Mouse (Mus musculus) CH12.LX (cell line): ENCODE results near the gene D6Ertd527e. TPM values are rescaled to one million over a fixed set of nuclear protein-coding genes. Genes with fewer than 3 reads are reported as not detected.

ENCODE experiments used
- DNase-seq: peaks from one replicate; pipeline ENCODE4 v3.0.0-alpha.2; 2013; ENCODE audit errors: extremely low read depth
- H3K27ac ChIP-seq: 2 replicates; pipeline ENCODE4 v1.5.1; 2012; ENCODE audit warnings: low read depth, mild to moderate bottlenecking, control low read depth, moderate library complexity; ENCODE audit not compliant: insufficient read depth
- H3K27me3 ChIP-seq: replicated peaks from 2 replicates; pipeline ENCODE3; 2012; ENCODE audit warnings: inconsistent platforms
- H3K36me3 ChIP-seq, 2 experiments: replicated peaks in 1 of 2; 2 replicates each; pipeline versions ENCODE3 to v1.6.1; 2012; ENCODE audit warnings: inconsistent platforms in 1 of 2, low read length in 1 of 2, mild to moderate bottlenecking in 1 of 2, mixed read lengths in 1 of 2, moderate library complexity in 1 of 2; ENCODE audit not compliant: control insufficient read depth in 1 of 2, insufficient read depth in 1 of 2
- H3K4me1 ChIP-seq, 2 experiments: 2 replicates each; pipeline ENCODE4 v1.6.1; 2012; ENCODE audit warnings: inconsistent platforms in 1 of 2, moderate library complexity in 1 of 2; ENCODE audit not compliant: insufficient read depth in 2 of 2, control insufficient read depth in 1 of 2
- H3K4me2 ChIP-seq: 2 replicates; pipeline ENCODE4 v1.6.1; 2012; ENCODE audit warnings: low read depth, mild to moderate bottlenecking, control low read depth; ENCODE audit not compliant: poor library complexity, insufficient read depth, severe bottlenecking
- H3K4me3 ChIP-seq, 3 experiments: fragments of 150-350 bp in 1 of 3; sonication (generic) in 1 of 3; replicated peaks in 1 of 3; 2 replicates each; pipeline versions ENCODE3 to v1.5.1; 2011 to 2012; ENCODE audit warnings: low read depth in 2 of 3, low read length in 2 of 3, mild to moderate bottlenecking in 2 of 3, moderate library complexity in 2 of 3, control low read depth in 1 of 3, improper control_type of control experiment in 1 of 3, inconsistent platforms in 1 of 3, mixed read lengths in 1 of 3; ENCODE audit not compliant: poor library complexity in 1 of 3
- H3K79me2 ChIP-seq: replicated peaks from 2 replicates; pipeline ENCODE4 v1.6.1; 2012; ENCODE audit warnings: mild to moderate bottlenecking, moderate library complexity; ENCODE audit not compliant: control insufficient read depth, poor library complexity, insufficient read depth, severe bottlenecking; ENCODE audit errors: extremely low read depth
- H3K9ac ChIP-seq: 2 replicates; pipeline ENCODE4 v1.6.1; 2012; ENCODE audit warnings: low read depth, mild to moderate bottlenecking, control low read depth, moderate library complexity; ENCODE audit not compliant: insufficient read depth
- H3K9me3 ChIP-seq: replicated peaks from 2 replicates; pipeline ENCODE3; 2012; ENCODE audit warnings: low read length, inconsistent platforms, mixed read lengths
- CHD1 ChIP-seq: IDR thresholded peaks from 2 replicates; pipeline ENCODE4 v1.6.1; 2012; ENCODE audit warnings: low read depth, low read length, improper control_type of control experiment, inconsistent platforms
- CHD2 ChIP-seq: IDR thresholded peaks from 2 replicates; pipeline ENCODE4 v1.6.1; 2011; ENCODE audit warnings: low read length, improper control_type of control experiment
- ETS1 ChIP-seq: conservative IDR thresholded peaks from 2 replicates; pipeline ENCODE4 v1.6.1; 2012; ENCODE audit warnings: low read depth, mild to moderate bottlenecking, inconsistent platforms, low read length, improper control_type of control experiment, moderate library complexity
- HCFC1 ChIP-seq: IDR thresholded peaks from 2 replicates; pipeline ENCODE4 v1.6.1; 2012; ENCODE audit warnings: low read depth, mild to moderate bottlenecking, inconsistent platforms, low read length, improper control_type of control experiment
- JUN ChIP-seq: IDR thresholded peaks from 2 replicates; pipeline ENCODE4 v1.6.1; 2011; ENCODE audit warnings: low read depth, mild to moderate bottlenecking, low read length, improper control_type of control experiment, moderate library complexity; ENCODE audit not compliant: insufficient read depth
- MAZ ChIP-seq: IDR thresholded peaks from 2 replicates; pipeline ENCODE4 v1.6.1; 2012; ENCODE audit warnings: low read depth, mild to moderate bottlenecking, inconsistent platforms, low read length, improper control_type of control experiment, moderate library complexity
- MEF2A ChIP-seq: IDR thresholded peaks from 2 replicates; pipeline ENCODE4 v1.6.1; 2014; ENCODE audit warnings: low read depth, mild to moderate bottlenecking, inconsistent platforms, low read length, improper control_type of control experiment, borderline replicate concordance
- MYC ChIP-seq: IDR thresholded peaks from 2 replicates; pipeline ENCODE4 v1.6.1; 2011; ENCODE audit warnings: low read depth, mild to moderate bottlenecking, improper control_type of control experiment, low read length
- NRF1 ChIP-seq: IDR thresholded peaks from 2 replicates; pipeline ENCODE4 v1.6.1; 2014; ENCODE audit warnings: low read depth, mild to moderate bottlenecking, inconsistent platforms, low read length, improper control_type of control experiment, moderate library complexity
- PAX5 ChIP-seq: IDR thresholded peaks from 2 replicates; pipeline ENCODE4 v1.6.1; 2012; ENCODE audit warnings: low read length, inconsistent platforms, mixed read lengths
- POLR2AphosphoS2 ChIP-seq: IDR thresholded peaks from 2 replicates; pipeline ENCODE4 v1.6.1; 2011; ENCODE audit warnings: low read depth, low read length, improper control_type of control experiment
- SIN3A ChIP-seq: IDR thresholded peaks from 2 replicates; pipeline ENCODE4 v1.6.1; 2012; ENCODE audit warnings: low read length, improper control_type of control experiment, inconsistent platforms
- TBP ChIP-seq: conservative IDR thresholded peaks from 2 replicates; pipeline ENCODE4 v1.6.1; 2011; ENCODE audit warnings: low read depth, low read length, improper control_type of control experiment
- USF1 ChIP-seq: IDR thresholded peaks from 2 replicates; pipeline ENCODE4 v1.6.1; 2014; ENCODE audit warnings: low read depth, mild to moderate bottlenecking, inconsistent platforms, low read length, improper control_type of control experiment
- USF2 ChIP-seq: conservative IDR thresholded peaks from 2 replicates; pipeline ENCODE4 v1.6.1; 2011; ENCODE audit warnings: low read depth, low read length, improper control_type of control experiment
- ZC3H11A ChIP-seq: IDR thresholded peaks from 2 replicates; pipeline ENCODE4 v1.6.1; 2012; ENCODE audit warnings: low read depth, mild to moderate bottlenecking, inconsistent platforms, low read length, improper control_type of control experiment
- ZKSCAN1 ChIP-seq: IDR thresholded peaks from 2 replicates; pipeline ENCODE4 v1.6.1; 2012; ENCODE audit warnings: low read depth, inconsistent platforms, low read length, improper control_type of control experiment, borderline replicate concordance
- ZNF384 ChIP-seq: IDR thresholded peaks from 2 replicates; pipeline ENCODE4 v1.6.1; 2012; ENCODE audit warnings: low read depth, low read length, improper control_type of control experiment, inconsistent platforms
- dilution Hi-C: fragments of 300-500 bp; cut with MboI; formaldehyde crosslinking; loops from 2 replicates; pipeline ENCODE4 v1.14.3; 2020; ENCODE audit warnings: low sequenced_read_pairs; ENCODE audit not compliant: extremely low pct_unique_long_range_greater_than_20kb, extremely low pct_ligation_motif_present
- in situ Hi-C: fragments of 300-500 bp; cut with MboI; formaldehyde crosslinking; loops from 3 replicates; pipeline ENCODE4 v1.14.3; 2019; ENCODE audit warnings: low sequenced_read_pairs, low pct_ligation_motif_present, low pct_unique_long_range_greater_than_20kb, mixed read lengths
- polyA plus RNA-seq: library from polyadenylated mRNA; unstranded; fragments of >175 nt; gene quantifications from 2 replicates; pipeline ENCODE4 v1.2.1, GENCODE M21; 2012; ENCODE audit warnings: low read depth; ENCODE audit not compliant: insufficient read length
- total RNA-seq, 2 experiments: library from RNA; depleted of rRNA; stranded (reverse); fragments of 300-350 nt in 1 of 2; fragments of >200 nt in 1 of 2; gene quantifications; 2 replicates each; pipeline ENCODE4 v1.2.3; 2012 to 2014

D6Ertd527e gene
- total and polyA plus RNA-seq, 3 experiments = 0.10 to 0.34 TPM; not detected in 1

DNA sequence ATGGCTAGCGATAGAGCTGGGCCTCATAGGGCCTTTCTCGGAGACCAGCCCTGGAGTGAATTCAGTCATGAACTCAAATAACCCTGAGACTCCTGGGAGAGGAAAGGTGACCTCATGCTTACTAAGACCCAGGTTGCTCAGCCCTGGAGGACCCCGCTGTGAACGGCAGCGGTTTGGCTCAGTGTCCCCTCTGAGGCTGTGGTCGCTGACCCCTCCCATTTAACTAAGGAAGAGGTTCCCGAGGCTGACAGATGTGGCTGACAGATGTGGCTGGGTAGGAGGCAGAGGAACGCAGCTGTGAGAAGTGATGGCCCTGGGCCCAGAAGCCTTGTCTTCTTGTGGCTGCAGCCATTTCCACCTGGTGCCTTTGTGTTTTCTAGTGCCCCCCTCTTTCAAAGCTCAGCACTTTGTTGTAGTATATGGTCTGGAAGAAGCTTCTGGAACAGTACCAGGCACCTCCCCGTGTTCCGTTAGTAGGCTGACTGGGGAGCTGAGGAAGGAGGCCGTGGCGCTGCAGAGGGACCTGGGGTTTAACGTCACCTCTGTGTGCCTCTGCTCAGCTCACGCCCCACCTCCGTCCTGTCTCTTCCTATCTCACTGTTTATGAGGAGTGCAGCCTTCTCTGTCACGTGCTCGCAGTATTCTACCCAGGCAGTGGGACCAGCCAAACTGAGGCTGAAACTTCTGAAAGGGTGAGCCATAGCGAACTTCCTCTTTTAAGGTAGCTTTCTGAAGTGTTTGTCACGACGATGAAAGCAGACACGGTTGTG is 48.1 kb downstream of the D6Ertd527e start (continued):
- TF ChIP-seq ZNF384 (no peak), POLR2AphosphoS2 (peak; percentile 49; the same call in 1 of the 2 replicates), HCFC1 (peak; percentile 63; the same call in 1 of the 2 replicates), CHD1 (no peak), MYC (peak; percentile 87), ZC3H11A (no peak), JUN (peak; percentile 40), PAX5 (no peak), ETS1 (peak; percentile 90), ZKSCAN1 (no peak), USF2 (peak; percentile 83), USF1 (peak; percentile 90), MEF2A (peak; percentile 68)

DNA sequence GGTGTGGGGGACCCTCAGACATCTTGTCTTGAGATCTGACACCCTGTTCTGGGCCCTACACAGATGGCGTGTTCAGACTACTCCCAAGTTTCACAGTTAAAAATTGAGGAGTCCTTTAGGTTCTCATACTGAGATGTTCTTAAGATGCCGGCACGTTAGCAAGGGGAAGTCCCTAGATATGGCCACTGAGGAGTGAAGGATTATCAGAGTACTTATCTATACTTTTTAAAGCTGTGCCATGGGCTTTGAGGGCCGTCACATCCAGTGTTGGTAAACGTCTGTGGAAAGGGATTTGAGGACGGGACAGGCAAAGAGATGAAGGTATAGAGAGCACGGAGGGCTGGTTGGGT is 48.7 kb downstream of the D6Ertd527e start:
- peaks cover 14 to 25% of the 10 kb centered on the region in 2 experiments for H3K4me1 ChIP-seq
- peak overlapping the region; percentile 49; the same call in 1 of the 2 replicates for H3K4me2 ChIP-seq
- dilution Hi-C loops (no loop called here), in situ Hi-C loops (loop anchor here (25.0 kb wide), 1 partner anchor 409 kb away; no protein-coding TSS in a partner anchor)
- TF ChIP-seq CHD2 (0 out of 2 replicates have a peak, but pooled peaks have one; percentile 5), MYC (peak; percentile 35), TBP (no peak), NRF1 (no peak), SIN3A (peak; percentile 53), MAZ (0 out of 2 replicates have a peak, but pooled peaks have one; percentile 35), ETS1 (0 out of 2 replicates have a peak, but pooled peaks have one; percentile 2)
- H3K9ac ChIP-seq = peak overlapping the region; percentile 46
- peak overlapping the region; percentile 91 for H3K27ac ChIP-seq
- DNase-seq = no peak
- no peaks in the 10 kb centered on the region for H3K9me3 ChIP-seq
- no peaks in the 10 kb centered on the region for H3K27me3 ChIP-seq
- H3K36me3 ChIP-seq = no peaks in the 10 kb centered on the region
- H3K79me2 ChIP-seq = no peaks in the 10 kb centered on the region
- H3K4me3 ChIP-seq = peak overlapping the region; percentile 2 to 44 (median 6)
